Mouse (Mus musculus) heart, embryonic 12.5 days (tissue): ENCODE results near the gene Dab1. TPM values are rescaled to one million over a fixed set of nuclear protein-coding genes. Genes with fewer than 3 reads are reported as not detected.

ENCODE experiments used
- ATAC-seq: fragments of 200-750 bp; cut with Nextera tagmentation; 2 replicates; pipeline ENCODE4 v1.8.0; 2017; ENCODE audit warnings: moderate TSS enrichment, moderate library complexity; ENCODE audit not compliant: insufficient number of reproducible peaks, low FRiP score
- H3K27ac ChIP-seq: fragments of 300-500 bp; sonication (generic); 2 replicates; pipeline ENCODE4 v1.5.1; 2016; ENCODE audit warnings: mild to moderate bottlenecking, moderate library complexity; ENCODE audit not compliant: poor library complexity, severe bottlenecking
- H3K27me3 ChIP-seq: fragments of 300-500 bp; sonication (generic); replicated peaks from 2 replicates; pipeline ENCODE4 v1.6.1; 2016; ENCODE audit warnings: mild to moderate bottlenecking, moderate library complexity
- H3K36me3 ChIP-seq: fragments of 300-500 bp; sonication (generic); 2 replicates; pipeline ENCODE4 v1.6.1; 2016; ENCODE audit warnings: mild to moderate bottlenecking, moderate library complexity
- H3K4me1 ChIP-seq: fragments of 300-500 bp; sonication (generic); replicated peaks from 2 replicates; pipeline ENCODE4 v1.6.1; 2016; ENCODE audit warnings: mild to moderate bottlenecking
- H3K4me2 ChIP-seq: fragments of 300-500 bp; sonication (generic); 2 replicates; pipeline ENCODE4 v1.6.1; 2016; ENCODE audit warnings: mild to moderate bottlenecking, moderate library complexity
- H3K4me3 ChIP-seq: fragments of 300-500 bp; sonication (generic); 2 replicates; pipeline ENCODE4 v1.5.1; 2016; ENCODE audit warnings: mild to moderate bottlenecking
- H3K9ac ChIP-seq: fragments of 300-500 bp; sonication (generic); 2 replicates; pipeline ENCODE4 v1.6.1; 2016; ENCODE audit warnings: mild to moderate bottlenecking, moderate library complexity
- H3K9me3 ChIP-seq: fragments of 300-500 bp; sonication (generic); replicated peaks from 2 replicates; pipeline ENCODE4 v1.6.1; 2016; ENCODE audit warnings: mild to moderate bottlenecking, moderate library complexity
- WGBS: fragments of 180-500 bp; shearing (Covaris S2); methylation state at CpG from one replicate; pipeline ENCODE4 v1.1.7; 2016; 5-methylcytosine and 5-hydroxymethylcytosine counted together
- polyA plus RNA-seq: library from polyadenylated mRNA; unstranded; fragments of >200 nt; fragmentation: Nextera tagmentation; extraction: Ambion mirVana; gene quantifications from 2 replicates; pipeline ENCODE4 v1.2.1, GENCODE M21; 2016

The Dab1 gene
- polyA plus RNA-seq, 1 experiment from 2014 or later, result 1.0 TPM

DNA sequence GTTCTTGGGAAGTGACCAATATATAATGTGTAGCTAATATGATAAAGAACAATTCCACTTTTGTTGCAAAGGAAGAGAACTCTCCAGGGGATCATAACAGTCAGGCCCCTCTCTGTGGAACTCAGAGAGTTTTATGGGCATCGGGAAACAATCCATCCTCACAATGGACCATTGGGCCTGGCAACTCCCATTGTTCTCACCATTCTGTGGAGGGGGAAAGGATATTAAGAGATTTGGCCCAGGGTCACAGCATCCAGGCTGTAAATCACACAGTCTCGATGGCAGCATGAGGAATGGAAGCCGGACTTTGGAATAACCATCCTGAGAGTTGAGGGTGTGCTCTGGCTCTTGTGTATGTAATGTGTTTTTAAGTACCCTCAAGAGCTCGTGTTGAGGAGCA, 292.3 kb downstream of the Dab1 start:
- no peak overlapping the region for H3K27ac ChIP-seq
- H3K4me2 ChIP-seq, result no peak overlapping the region
- H3K4me3 ChIP-seq, result no peak overlapping the region
- H3K36me3 ChIP-seq, result no peaks in the 10 kb centered on the region
- 67% methylated on average over 4 of the region's 4 CpGs for WGBS
- H3K4me1 ChIP-seq, result no peaks in the 10 kb centered on the region
- H3K9me3 ChIP-seq, result no peaks in the 10 kb centered on the region; the same call in 1 of the 2 replicates
- no peak overlapping the region for H3K9ac ChIP-seq
- ATAC-seq, result no peak
- no peaks in the 10 kb centered on the region for H3K27me3 ChIP-seq

DNA sequence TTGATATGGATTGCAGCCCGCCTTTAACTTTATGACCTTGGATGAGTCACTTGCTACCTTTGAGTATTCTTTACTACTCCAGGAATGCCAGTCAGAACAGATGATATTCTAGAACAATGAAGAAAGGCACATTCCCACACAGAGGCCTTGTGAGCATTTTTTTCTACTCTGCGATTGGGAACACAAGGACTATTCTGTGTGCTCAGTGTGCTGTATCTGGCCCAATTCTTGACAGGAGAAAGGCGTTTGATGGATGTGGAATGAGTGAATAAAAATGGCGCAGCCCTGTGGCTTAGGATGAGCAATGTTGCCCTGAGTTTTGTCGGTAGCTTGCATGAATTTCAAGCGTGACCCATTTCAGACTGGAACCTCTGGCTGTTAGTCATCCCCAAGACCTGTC, 292.9 kb downstream of the Dab1 start:
- no peak for ATAC-seq
- 80% methylated on average over 6 of the region's 6 CpGs for WGBS
- Histone ChIP-seq H3K4me1 (no peaks in the 10 kb centered on the region), H3K9ac (no peak overlapping the region), H3K27me3 (no peaks in the 10 kb centered on the region), H3K4me2 (no peak overlapping the region), H3K9me3 (no peaks in the 10 kb centered on the region; the same call in 1 of the 2 replicates), H3K36me3 (no peaks in the 10 kb centered on the region), H3K27ac (no peak overlapping the region), H3K4me3 (no peak overlapping the region)

DNA sequence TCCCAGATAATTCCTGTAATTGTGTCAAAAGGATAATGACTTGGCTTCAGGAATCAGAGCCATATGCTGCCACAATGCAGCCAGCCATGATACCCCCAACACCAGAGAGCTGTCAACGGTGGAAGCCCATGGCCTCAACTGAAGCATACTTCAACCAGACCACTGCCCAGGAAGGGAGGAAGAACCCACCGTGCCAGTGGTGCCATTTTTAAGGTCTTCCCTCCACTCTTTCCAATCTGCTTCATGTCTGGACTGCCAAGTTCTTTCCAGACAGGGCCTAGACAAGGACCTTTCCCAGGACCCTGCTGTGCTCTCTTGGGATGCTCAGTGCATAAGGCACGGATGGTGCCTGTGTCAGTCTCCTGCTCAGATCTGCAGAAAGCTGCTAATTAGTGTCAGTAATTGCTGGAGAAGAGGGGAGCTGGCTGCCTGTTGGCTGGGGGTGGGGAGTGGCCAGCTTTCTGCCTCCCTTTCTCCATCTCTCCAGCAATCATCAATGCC, 303.3 kb downstream of the Dab1 start:
- ATAC-seq, result no peak
- no peaks in the 10 kb centered on the region for H3K36me3 ChIP-seq
- no peaks in the 10 kb centered on the region for H3K9me3 ChIP-seq
- no peak overlapping the region for H3K4me2 ChIP-seq
- WGBS, result 64% methylated on average over 3 of the region's 3 CpGs
- H3K27me3 ChIP-seq, result no peaks in the 10 kb centered on the region
- H3K27ac ChIP-seq, result no peak overlapping the region
- H3K4me3 ChIP-seq, result no peak overlapping the region
- no peaks in the 10 kb centered on the region for H3K4me1 ChIP-seq
- H3K9ac ChIP-seq, result no peak overlapping the region

DNA sequence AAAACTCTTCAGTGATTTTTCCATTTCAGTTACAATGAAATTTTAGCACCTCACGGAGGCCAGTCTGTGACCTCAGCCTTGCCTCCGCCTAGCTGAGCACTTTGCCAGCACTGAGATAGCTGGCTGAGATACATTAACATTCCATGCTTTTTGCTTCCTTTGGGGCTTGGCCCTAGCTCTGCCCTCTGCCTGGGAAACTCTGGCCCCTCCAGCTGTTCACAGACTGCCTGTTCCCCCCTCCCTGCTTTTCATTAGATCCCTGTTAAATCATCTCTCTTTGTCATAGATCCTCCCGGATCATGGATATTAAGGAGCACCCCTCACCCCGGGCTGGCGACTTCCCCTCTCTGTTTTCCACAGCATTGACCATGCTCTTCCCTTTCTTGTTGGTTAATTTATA, 307.5 kb downstream of the Dab1 start:
- Histone ChIP-seq H3K4me1 (no peaks in the 10 kb centered on the region), H3K4me2 (no peak overlapping the region), H3K27ac (no peak overlapping the region), H3K4me3 (no peak overlapping the region), H3K27me3 (no peaks in the 10 kb centered on the region), H3K9me3 (no peaks in the 10 kb centered on the region), H3K36me3 (no peaks in the 10 kb centered on the region), H3K9ac (no peak overlapping the region)
- 37% methylated on average over 5 of the region's 5 CpGs for WGBS
- no peak for ATAC-seq

DNA sequence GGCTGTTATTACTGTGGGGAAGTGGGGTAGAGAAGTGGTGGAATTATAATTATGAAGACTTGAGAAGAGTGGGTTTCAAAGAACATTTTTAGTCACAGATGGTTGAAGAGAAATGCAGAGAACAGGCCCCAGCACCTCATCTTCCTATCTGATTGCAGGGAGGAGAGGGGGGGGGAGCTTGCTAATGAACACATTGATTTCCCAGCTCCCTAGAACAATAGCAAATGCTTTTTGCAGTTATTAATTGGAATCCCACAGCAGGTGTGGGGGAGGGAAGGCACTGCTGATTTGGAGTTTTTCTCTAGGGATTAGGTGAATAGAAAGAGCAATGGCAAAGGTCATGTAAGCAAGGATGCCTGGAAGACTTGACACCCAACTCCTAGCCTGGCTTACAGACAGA, 310.5 kb downstream of the Dab1 start:
- H3K4me1 ChIP-seq, result no peaks in the 10 kb centered on the region
- ATAC-seq, result no peak
- no peak overlapping the region for H3K27ac ChIP-seq

DNA sequence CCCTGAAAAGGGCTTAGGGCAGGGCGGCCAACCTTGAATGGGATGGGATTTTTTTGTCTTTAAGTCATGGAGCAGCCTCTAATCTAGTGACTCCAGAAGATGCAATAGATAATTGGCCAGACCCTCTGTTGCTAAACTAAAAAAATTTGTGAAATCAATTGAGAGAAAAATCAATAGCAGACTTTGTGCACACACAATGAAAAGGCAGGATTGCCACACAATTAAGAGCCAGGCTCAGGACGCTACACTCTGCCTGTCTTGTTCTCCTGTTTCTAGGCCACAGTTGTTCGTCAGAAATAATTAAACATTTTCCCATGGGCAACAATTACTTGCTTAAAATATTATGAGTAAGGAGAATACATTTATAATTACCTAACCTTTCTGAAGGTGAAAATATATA, 315.2 kb downstream of the Dab1 start:
- Histone ChIP-seq H3K4me1 (no peaks in the 10 kb centered on the region), H3K27ac (no peak overlapping the region), H3K9me3 (no peaks in the 10 kb centered on the region), H3K4me3 (no peak overlapping the region), H3K4me2 (no peak overlapping the region), H3K9ac (no peak overlapping the region), H3K36me3 (no peaks in the 10 kb centered on the region), H3K27me3 (no peaks in the 10 kb centered on the region)
- WGBS, result 78% methylated on average over 3 of the region's 3 CpGs
- ATAC-seq, result no peak

More for the DNA sequence above, 310.5 kb downstream of the Dab1 start:
- H3K9ac ChIP-seq, result no peak overlapping the region
- no peaks in the 10 kb centered on the region for H3K27me3 ChIP-seq
- no peaks in the 10 kb centered on the region for H3K9me3 ChIP-seq
- H3K4me2 ChIP-seq, result no peak overlapping the region
- no peaks in the 10 kb centered on the region for H3K36me3 ChIP-seq
- H3K4me3 ChIP-seq, result no peak overlapping the region

DNA sequence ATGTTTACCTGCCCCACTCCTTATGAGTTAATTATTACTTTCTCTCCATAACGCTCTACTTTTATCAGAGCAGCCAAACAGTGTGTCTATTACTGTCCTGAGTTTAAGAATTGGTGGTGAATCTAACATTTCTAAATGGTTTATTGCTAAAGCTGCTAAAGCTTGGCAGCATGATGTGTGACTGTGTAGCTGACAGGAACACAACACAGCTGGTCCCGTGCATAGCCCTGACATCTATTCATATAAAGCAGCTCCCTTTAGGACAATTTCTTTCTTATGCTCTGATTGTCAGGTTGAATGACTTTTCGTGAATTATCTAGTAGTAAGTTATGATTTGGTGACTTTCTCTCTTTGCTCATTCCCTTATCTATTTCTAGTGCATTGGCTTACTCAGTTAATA, 329.1 kb downstream of the Dab1 start:
- Histone ChIP-seq H3K9me3 (no peaks in the 10 kb centered on the region), H3K4me1 (no peaks in the 10 kb centered on the region), H3K4me3 (no peak overlapping the region), H3K27me3 (no peaks in the 10 kb centered on the region; the same call in 1 of the 2 replicates), H3K4me2 (no peak overlapping the region), H3K9ac (no peak overlapping the region), H3K27ac (no peak overlapping the region), H3K36me3 (no peaks in the 10 kb centered on the region)
- 63% methylated on average over 3 of the region's 3 CpGs for WGBS
- ATAC-seq, result no peak

DNA sequence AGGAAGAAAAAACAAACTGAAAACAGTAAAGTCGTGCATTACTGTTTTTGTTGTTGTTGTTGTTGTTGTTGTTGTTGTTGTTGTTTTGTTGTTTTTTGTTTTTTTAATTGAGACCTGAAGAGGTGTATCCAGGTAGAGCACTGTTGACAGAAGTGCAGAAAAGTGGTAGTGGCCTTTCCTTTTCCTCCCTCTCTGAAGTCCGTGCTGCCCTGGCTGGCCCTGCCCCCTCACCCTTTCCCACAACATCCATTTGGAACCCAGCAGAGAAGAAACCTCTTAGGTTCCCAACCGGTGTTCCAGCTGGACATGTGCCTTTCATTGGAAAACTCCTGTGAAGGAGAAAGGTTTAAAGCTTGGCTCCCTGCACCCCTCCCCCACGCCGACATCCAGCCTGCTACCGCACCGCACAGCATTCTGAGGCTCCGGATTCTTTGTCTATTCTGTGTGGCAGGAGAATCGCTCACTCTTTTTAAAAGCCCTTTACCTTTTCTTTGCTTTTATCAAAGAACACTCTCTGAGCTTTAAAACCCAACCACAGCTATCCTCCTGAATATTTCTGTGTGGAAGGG, 334.6 kb downstream of the Dab1 start:
- Histone ChIP-seq H3K4me1 (no peaks in the 10 kb centered on the region), H3K27me3 (no peaks in the 10 kb centered on the region), H3K4me2 (no peak overlapping the region), H3K9ac (no peak overlapping the region), H3K27ac (no peak overlapping the region), H3K36me3 (no peaks in the 10 kb centered on the region), H3K9me3 (no peaks in the 10 kb centered on the region), H3K4me3 (no peak overlapping the region)
- 46% methylated on average over 9 of the region's 9 CpGs for WGBS
- ATAC-seq, result no peak

DNA sequence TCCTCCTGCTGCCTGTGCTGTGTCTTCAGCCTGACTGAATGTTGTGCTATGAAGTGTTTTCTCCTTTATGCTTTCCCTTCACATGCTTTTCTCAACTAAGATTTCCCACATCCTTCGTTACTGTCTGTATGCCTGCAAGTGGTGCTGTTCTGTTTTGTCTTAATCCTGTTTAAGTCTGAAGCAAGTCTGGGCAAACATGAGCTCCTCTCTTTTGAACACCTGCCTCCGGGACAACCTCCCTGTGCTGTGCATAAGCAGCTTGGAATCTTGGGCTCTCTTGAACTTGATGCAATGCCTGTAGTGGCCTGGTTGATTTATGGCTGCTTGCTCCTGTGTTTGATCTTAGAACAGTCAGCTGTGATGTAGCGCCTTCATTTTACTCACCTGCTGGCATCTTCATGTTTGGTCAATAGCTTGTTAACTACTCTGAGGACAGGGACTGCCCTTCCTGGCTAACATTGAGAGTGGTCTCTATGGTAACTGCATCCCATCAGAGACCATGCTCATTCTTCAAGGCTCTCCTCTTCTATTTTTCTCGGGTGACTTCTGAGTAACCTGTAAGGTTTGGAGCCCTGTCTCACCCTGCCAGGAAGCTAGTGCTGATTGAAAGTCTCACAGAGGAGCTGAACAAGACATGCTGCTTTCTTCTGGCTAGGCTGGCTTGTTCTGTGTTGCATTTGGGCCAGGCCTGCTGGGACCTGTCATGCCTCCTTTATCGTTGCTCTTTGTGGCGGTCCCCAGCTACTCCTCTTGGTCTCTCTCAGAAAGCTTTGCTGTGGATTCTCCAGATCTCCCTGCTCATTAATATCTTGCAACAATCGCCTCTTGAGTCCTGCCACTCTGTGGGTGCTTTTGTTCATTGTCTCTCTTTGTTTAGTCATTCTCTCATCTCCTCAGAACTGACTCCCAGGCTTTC, 342.2 kb downstream of the Dab1 start:
- H3K9ac ChIP-seq, result no peak overlapping the region
- no peak overlapping the region for H3K4me3 ChIP-seq
- H3K9me3 ChIP-seq, result no peaks in the 10 kb centered on the region
- 75% methylated on average over 7 of the region's 7 CpGs for WGBS
- H3K4me1 ChIP-seq, result no peaks in the 10 kb centered on the region
- no peak overlapping the region for H3K27ac ChIP-seq
- ATAC-seq, result no peak
- no peaks in the 10 kb centered on the region for H3K36me3 ChIP-seq
- H3K4me2 ChIP-seq, result no peak overlapping the region
- H3K27me3 ChIP-seq, result no peaks in the 10 kb centered on the region

DNA sequence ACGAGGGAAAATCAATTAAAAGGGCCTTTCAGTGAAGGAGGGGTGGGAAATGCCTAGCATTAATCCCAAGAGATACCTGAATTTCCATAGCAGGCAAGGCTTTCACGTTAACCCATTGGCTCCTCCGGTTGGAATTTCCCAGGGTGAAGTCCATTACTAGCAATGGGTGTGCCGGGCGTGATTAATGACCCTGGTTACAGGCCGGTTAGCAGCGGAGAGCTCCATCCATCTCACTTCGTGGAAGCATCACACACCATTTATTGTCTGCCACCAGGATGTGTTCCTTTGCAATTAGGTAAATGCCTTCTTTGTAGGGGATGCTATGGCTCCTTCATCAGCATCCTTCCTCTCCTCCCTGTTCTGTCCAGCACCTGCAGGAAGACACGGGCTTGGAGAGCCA, 350.7 kb downstream of the Dab1 start:
- no peak for ATAC-seq
- H3K9ac ChIP-seq, result no peak overlapping the region
- WGBS, result 71% methylated on average over 9 of the region's 9 CpGs

DNA sequence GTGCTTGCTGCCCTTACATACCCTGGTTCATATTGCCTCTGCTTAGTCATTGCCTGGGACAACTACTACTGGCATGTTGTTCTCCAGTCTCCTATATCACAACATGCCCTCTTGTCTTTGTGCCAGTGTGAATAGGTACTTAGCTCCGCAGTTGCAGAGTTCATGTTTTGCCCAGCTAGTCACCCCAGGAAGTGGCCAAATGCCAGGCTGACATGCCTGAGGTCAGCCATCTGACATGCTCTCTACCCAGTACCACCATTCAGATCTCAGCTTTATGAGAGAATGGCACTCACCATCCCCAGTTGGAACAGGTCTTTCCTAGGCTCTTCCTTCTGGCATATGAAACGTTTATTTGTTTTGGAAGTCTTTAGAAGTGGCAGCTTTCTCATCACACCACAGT, 355.4 kb downstream of the Dab1 start:
- Histone ChIP-seq H3K27me3 (no peaks in the 10 kb centered on the region), H3K4me3 (no peak overlapping the region), H3K4me1 (no peaks in the 10 kb centered on the region), H3K9ac (no peak overlapping the region), H3K27ac (no peak overlapping the region), H3K9me3 (no peaks in the 10 kb centered on the region), H3K4me2 (no peak overlapping the region), H3K36me3 (no peaks in the 10 kb centered on the region)
- 75% methylated on average over 2 of the region's 2 CpGs for WGBS
- no peak for ATAC-seq

More for the DNA sequence above, 350.7 kb downstream of the Dab1 start:
- H3K36me3 ChIP-seq, result no peaks in the 10 kb centered on the region
- no peaks in the 10 kb centered on the region for H3K4me1 ChIP-seq
- H3K4me3 ChIP-seq, result no peak overlapping the region
- H3K27me3 ChIP-seq, result no peaks in the 10 kb centered on the region
- no peak overlapping the region for H3K27ac ChIP-seq
- H3K9me3 ChIP-seq, result no peaks in the 10 kb centered on the region
- H3K4me2 ChIP-seq, result no peak overlapping the region
